Mouse (Mus musculus) left cerebral cortex, adult 2 months (tissue): ENCODE results near the gene Tenm4. TPM values are rescaled to one million over a fixed set of nuclear protein-coding genes. Genes with fewer than 3 reads are reported as not detected.

Experiments
- DNase-seq, 2 experiments: peaks; one replicate each; pipeline ENCODE4 v3.0.0; 2021 to 2022; ENCODE audit warnings: low spot score in 2 of 2, mixed read lengths in 1 of 2; ENCODE audit errors: extremely low spot score in 1 of 2
- H3K27ac ChIP-seq: fragments of 200-600 bp; 2 replicates; pipeline ENCODE4 v1.8.1; 2022
- H3K4me3 ChIP-seq: fragments of 200-600 bp; 2 replicates; pipeline ENCODE4 v1.8.1; 2022
- CTCF ChIP-seq: fragments of 200-600 bp; IDR thresholded peaks from 2 replicates; pipeline ENCODE4 v1.8.1; 2022; ENCODE audit warnings: antibody characterized with exemption, mild to moderate bottlenecking, moderate library complexity
- intact Hi-C: fragments of 180-260 bp; cut with DNase I; formaldehyde crosslinking; loops from one replicate; pipeline ENCODE4 v1.15.1; 2025
- microRNA-seq, 2 experiments: library from miRNA; unstranded; fragments of <30 nt; microRNA quantifications; one replicate each; pipeline ENCODE4 v1.2.0; 2021
- total RNA-seq, 2 experiments: library from RNA; stranded (reverse); gene quantifications; 2 replicates each; pipeline ENCODE4 v1.2.3; 2021

Gene Tenm4
- total RNA-seq, 2 experiments from 2014 or later: 158 to 160 TPM

DNA sequence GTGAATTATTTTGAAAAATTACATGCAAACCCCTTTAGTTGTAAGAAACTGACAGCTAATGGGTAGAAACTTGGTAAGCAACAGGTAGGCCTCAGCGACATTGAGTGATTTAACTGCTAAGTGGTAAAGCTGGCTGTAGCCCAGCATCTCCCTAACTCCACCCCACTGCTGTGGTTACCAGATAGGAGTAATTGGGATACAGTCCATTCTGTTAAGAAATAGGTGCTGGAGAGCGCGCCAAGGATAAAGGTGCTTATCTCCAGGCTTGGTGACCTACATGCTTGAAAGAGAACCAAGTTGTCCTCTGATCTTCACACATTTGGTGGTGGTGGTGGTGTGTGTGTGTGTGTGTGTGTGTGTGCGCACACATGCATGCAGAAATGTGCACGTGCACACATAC lies 788.1 kb downstream of the Tenm4 start:
- no peak for DNase-seq
- intact Hi-C loops: no loop called here
- Histone ChIP-seq H3K4me3 (no peak overlapping the region), H3K27ac (no peak overlapping the region)
- TF ChIP-seq CTCF: no peak

Small RNAs within 50 kb of the gene (microRNA-seq; reads per million reads assigned to microRNA genes)
- gene Mir6394 (0 reads per million in 2 experiments), gene Mir708 (1,526 to 2,202 reads per million in 2 experiments)
